19 mouse cellular contexts compared by ENCODE assay signal in genomic region chr7:52015180-52015579, GRCm38 (mm10). TPM values are rescaled to one million over a fixed set of nuclear protein-coding genes. Genes with fewer than 3 reads are reported as not detected.
"Had no signal": no experiment of that assay in that cellular context is flagged by ENCODE, and none has a peak within 500 bp of the region (broad histone marks: within the 10 kb centered on the region; RNA-seq: fewer than 3 reads in every experiment).

No protein-coding gene starts in this region.

- H3K36me3 ChIP-seq: limb, embryonic 12.5 days; liver, embryonic 15.5 days; lung, embryonic 15.5 days; midbrain, embryonic 15.5 days; neural tube, embryonic 12.5 days; stomach, embryonic 15.5 days had no signal

- H3K4me1 ChIP-seq: limb, embryonic 12.5 days; liver, embryonic 15.5 days; lung, embryonic 15.5 days; midbrain, embryonic 15.5 days; neural tube, embryonic 12.5 days; stomach, embryonic 15.5 days had no signal

- H3K27me3 ChIP-seq: limb, embryonic 12.5 days; liver, embryonic 15.5 days; lung, embryonic 15.5 days; midbrain, embryonic 15.5 days; neural tube, embryonic 12.5 days; stomach, embryonic 15.5 days had no signal

- H3K9ac ChIP-seq: limb, embryonic 12.5 days; liver, embryonic 15.5 days; lung, embryonic 15.5 days; midbrain, embryonic 15.5 days; neural tube, embryonic 12.5 days; stomach, embryonic 15.5 days had no signal

- H3K27ac ChIP-seq: limb, embryonic 12.5 days; liver, embryonic 15.5 days; lung, embryonic 15.5 days; macrophage; midbrain, embryonic 15.5 days; neural tube, embryonic 12.5 days; stomach, embryonic 15.5 days had no signal

- DNase-seq: kidney, adult 8-10 months; kidney, postnatal 25 days; layer of hippocampus, adult 9-11 months; lung, postnatal 14 days; thymus, postnatal 4 days had no signal

- ATAC-seq: intestine, embryonic 16.5 days; midbrain, embryonic 15.5 days had no signal

- H3K4me3 ChIP-seq: limb, embryonic 12.5 days; liver, embryonic 15.5 days; lung, embryonic 15.5 days; midbrain, embryonic 15.5 days; neural tube, embryonic 12.5 days; stomach, embryonic 15.5 days had no signal

- H3K4me2 ChIP-seq: limb, embryonic 12.5 days; liver, embryonic 15.5 days; lung, embryonic 15.5 days; midbrain, embryonic 11.5 days; midbrain, embryonic 15.5 days; neural tube, embryonic 12.5 days; stomach, embryonic 15.5 days had no signal

- H3K9me3 ChIP-seq: limb, embryonic 12.5 days; liver, embryonic 15.5 days; lung, embryonic 15.5 days; midbrain, embryonic 15.5 days; neural tube, embryonic 12.5 days; stomach, embryonic 15.5 days had no signal

RNA-seq across cellular contexts. Expression of gene 1700015G11Rik, which starts 0.3 kb away (rescaled TPM):
- total RNA-seq: left cerebral cortex, postnatal 36 days; liver, adult 2 months; monocyte, adult 5-6 weeks; neutrophil, adult 5-6 weeks had no signal
- polyA plus RNA-seq: intestine, embryonic 16.5 days; kidney, embryonic 16.5 days; limb, embryonic 12.5 days; liver, adult 2 months; liver, embryonic 15.5 days; lung, embryonic 15.5 days; macrophage; midbrain, embryonic 11.5 days; midbrain, embryonic 15.5 days; neural tube, embryonic 12.5 days; stomach, embryonic 15.5 days had no signal
